Mouse (Mus musculus) heart, embryonic 10.5 days (tissue): ENCODE results near the gene 2310030G06Rik. TPM values are rescaled to one million over a fixed set of nuclear protein-coding genes. Genes with fewer than 3 reads are reported as not detected.

ENCODE experiments used
- DNase-seq: peaks from one replicate; pipeline ENCODE4 v3.0.0-alpha.2; 2017; ENCODE audit warnings: low spot score
- H3K27ac ChIP-seq: fragments of 300-500 bp; sonication (generic); 2 replicates; pipeline ENCODE4 v1.5.1; 2016; ENCODE audit warnings: mild to moderate bottlenecking
- H3K27me3 ChIP-seq: fragments of 300-500 bp; sonication (generic); 2 replicates; pipeline ENCODE4 v1.6.1; 2016; ENCODE audit warnings: mild to moderate bottlenecking; ENCODE audit not compliant: poor library complexity, insufficient read depth, severe bottlenecking
- H3K36me3 ChIP-seq: fragments of 300-500 bp; sonication (generic); 2 replicates; pipeline ENCODE4 v1.6.1; 2016; ENCODE audit warnings: mild to moderate bottlenecking, moderate library complexity
- H3K4me1 ChIP-seq: fragments of 300-500 bp; sonication (generic); 2 replicates; pipeline ENCODE4 v1.6.1; 2016; ENCODE audit warnings: mild to moderate bottlenecking
- H3K4me3 ChIP-seq: fragments of 300-500 bp; sonication (generic); 2 replicates; pipeline ENCODE4 v1.5.1; 2016; ENCODE audit warnings: mild to moderate bottlenecking, moderate library complexity
- H3K9me3 ChIP-seq: fragments of 300-500 bp; sonication (generic); 2 replicates; pipeline ENCODE4 v1.6.1; 2016; ENCODE audit warnings: mild to moderate bottlenecking, moderate library complexity
- WGBS: fragments of 180-500 bp; shearing (Covaris S2); methylation state at CpG from one replicate; pipeline ENCODE4 v1.1.7; 2016; 5-methylcytosine and 5-hydroxymethylcytosine counted together
- polyA plus RNA-seq: library from polyadenylated mRNA; unstranded; fragments of >200 nt; fragmentation: Nextera tagmentation; extraction: Ambion mirVana; gene quantifications from 2 replicates; pipeline ENCODE4 v1.2.1, GENCODE M21; 2016

The 2310030G06Rik gene
- polyA plus RNA-seq, 1 experiment from 2014 or later, result 8.4 TPM

DNA sequence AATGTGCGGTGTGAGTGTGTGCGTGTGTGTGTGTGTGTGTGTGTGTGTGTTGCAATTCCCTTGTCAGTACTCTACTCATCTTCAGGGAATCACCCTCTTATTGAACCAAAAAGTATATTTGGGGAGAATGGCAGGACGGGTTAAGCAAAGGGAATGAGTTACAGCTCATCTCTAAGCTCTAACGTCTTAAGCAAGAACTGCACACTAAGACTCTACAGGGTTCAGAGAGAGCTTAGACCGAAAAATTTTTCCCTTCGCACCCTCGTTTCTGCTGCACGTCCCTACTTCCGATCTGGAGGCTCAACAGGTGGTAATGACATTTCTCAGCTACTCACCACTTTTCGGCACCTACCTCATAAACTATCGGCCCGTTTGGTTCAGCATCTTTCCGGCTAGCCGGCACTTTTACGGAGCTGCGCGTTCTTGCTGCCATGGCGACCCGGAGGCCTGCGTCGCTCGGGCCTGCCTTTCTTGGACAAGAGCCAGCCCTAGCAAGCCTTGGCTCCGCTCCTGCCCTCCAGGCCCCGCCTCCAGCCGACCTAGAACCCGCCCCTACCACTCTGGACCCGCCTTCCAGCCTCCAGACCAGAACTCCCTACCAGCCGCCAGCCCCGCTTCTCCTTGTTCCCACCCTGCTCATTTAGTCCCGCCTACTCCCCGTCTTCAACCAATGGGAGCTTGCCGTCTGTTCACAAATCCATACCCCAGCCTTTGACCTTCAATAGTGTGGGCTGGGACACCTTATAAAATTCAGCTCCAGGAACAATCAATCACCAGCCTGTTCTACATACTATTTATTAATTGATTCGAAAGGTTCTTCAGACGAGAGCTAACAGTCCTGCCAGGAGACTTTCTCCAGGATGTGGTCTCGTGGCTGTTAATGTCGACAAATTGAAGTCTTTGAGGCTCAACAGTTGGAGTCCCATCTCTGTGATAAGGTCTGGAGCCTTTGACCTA lies 7.1 kb downstream of the 2310030G06Rik start, which contains the start of gene Dixdc1:
Gene Dixdc1, minus strand, starts transcription at position 604 of the 957 bp plus-strand sequence.
- peaks cover 17% of the 10 kb centered on the region for H3K4me1 ChIP-seq
- H3K27ac ChIP-seq, result peak within 1 kb of the TSS; percentile 72; the same call in 1 of the 2 replicates
- peak; percentile 99 for DNase-seq
- 11% methylated on average over 36 of the region's 36 CpGs for WGBS
- H3K27me3 ChIP-seq, result no peaks in the 10 kb centered on the region
- no peaks in the 10 kb centered on the region for H3K9me3 ChIP-seq
- H3K4me3 ChIP-seq, result peak within 1 kb of the TSS; percentile 57
- 0 out of 2 replicates have a peak, but pooled peaks cover 3% of the 10 kb centered on the region for H3K36me3 ChIP-seq

DNA sequence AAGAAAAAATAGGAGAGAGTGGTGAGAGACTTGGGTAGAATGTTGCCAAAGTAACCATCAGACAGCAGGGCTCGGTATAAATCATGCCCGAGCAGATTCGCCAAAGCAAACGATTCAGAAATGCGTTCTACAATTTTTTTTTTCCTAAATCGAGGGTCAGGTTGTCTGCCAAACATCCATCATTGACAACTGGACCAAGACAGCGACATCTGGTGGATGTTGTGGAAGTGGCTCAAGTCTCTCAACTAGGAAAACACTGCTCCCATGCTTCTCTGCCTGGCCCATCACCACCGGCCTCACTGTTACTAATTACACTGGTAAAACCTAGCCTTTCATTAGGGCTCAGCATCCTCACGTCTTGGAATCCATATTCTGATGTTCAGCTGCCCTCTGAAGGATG lies 11.3 kb downstream of the 2310030G06Rik start:
- no peak overlapping the region for H3K27ac ChIP-seq
- peaks cover 24% of the 10 kb centered on the region for H3K4me1 ChIP-seq
- no peaks in the 10 kb centered on the region for H3K36me3 ChIP-seq
- H3K4me3 ChIP-seq, result no peak overlapping the region
- no peak for DNase-seq
- H3K27me3 ChIP-seq, result no peaks in the 10 kb centered on the region
- no peaks in the 10 kb centered on the region for H3K9me3 ChIP-seq
- 10% methylated on average over 9 of the region's 9 CpGs for WGBS

DNA sequence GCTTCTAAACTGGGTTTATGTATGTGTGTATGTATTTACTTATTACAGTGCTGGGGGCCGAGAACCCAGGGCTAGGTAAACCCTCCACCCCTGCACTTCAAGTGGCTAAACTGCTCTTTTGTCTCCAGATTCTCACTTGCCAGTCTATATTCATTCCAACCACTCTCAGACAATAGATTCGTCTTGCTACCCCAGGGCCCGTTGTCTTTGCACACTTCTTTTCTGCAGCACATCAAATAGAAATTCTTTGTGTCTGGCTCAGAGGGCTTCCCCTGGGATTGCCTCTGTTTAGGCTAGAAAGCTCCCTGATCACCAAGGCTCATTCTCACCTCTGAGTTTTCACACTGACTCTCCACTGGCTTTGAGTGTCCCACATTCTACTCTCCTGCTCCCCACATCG lies 13.8 kb downstream of the 2310030G06Rik start:
- no peaks in the 10 kb centered on the region for H3K9me3 ChIP-seq
- H3K4me3 ChIP-seq, result no peak overlapping the region
- H3K27ac ChIP-seq, result no peak overlapping the region
- no peaks in the 10 kb centered on the region for H3K36me3 ChIP-seq
- H3K4me1 ChIP-seq, result peaks cover 27% of the 10 kb centered on the region
- DNase-seq, result no peak
- no peaks in the 10 kb centered on the region for H3K27me3 ChIP-seq
- WGBS, result 36% methylated on average over 4 of the region's 4 CpGs

DNA sequence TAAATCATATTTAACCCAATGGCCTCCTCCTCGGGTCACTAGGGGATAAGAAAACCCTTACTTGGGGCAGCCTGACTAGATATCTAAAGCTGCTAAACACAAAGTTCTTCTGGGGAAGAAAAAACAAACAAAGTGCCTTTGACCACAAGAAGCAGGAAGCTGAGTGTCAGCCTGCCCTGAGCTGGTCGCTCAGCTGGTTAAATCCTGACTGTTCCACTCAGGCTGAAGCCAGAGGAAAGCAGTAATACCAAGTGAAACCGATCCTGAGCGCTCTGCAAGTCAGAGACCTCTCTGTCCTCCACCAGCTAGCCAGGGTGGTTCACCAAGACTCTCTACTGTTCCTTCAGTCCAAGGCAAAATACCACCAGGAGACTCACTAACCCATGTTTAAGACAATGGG lies 16.7 kb downstream of the 2310030G06Rik start:
- peaks cover 51% of the 10 kb centered on the region for H3K4me1 ChIP-seq

DNA sequence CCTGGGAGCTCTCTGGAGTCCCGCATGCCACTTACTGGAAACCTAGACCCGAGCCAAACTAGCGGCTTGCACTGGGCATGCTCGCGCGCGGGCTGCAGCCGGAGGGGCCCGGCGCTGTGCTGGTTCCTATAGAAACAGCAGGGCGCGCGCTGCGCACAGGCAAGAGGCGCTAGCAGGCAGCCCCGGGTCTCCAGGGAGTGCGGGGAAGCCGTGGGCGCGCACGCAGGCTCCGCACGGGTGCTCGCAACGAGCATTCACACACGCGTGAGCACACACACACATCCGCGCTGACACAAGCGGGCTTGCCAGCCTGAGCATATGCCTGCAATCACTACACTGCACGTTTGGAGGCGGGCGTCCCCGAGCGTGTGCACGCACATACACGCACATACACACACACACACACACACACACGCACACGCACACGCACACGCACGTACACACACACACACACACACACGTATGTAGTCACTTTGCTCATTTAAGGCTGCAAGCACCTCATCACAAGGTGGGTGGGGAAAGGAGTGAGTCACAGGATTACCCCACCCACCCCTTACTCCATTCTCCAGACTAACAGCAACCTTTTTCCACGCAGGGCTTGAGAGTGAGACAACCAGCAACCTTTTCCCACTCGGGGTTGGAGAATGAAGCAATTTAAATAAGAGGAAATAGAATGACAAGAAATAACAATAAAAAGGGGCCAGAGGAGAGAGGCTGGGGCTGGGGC lies 18.2 kb downstream of the 2310030G06Rik start:
- Histone ChIP-seq H3K36me3 (no peaks in the 10 kb centered on the region), H3K4me1 (peaks cover 61% of the 10 kb centered on the region), H3K27ac (peak overlapping the region; percentile 89), H3K4me3 (peak overlapping the region; percentile 75), H3K27me3 (no peaks in the 10 kb centered on the region), H3K9me3 (no peaks in the 10 kb centered on the region)
- DNase-seq, result peak; percentile 91
- WGBS, result under 1% methylated on average over 45 of the region's 45 CpGs

More for the DNA sequence above, 16.7 kb downstream of the 2310030G06Rik start:
- H3K27ac ChIP-seq, result no peak overlapping the region
- WGBS, result 35% methylated on average over 4 of the region's 4 CpGs
- H3K4me3 ChIP-seq, result no peak overlapping the region
- DNase-seq, result no peak
- H3K27me3 ChIP-seq, result no peaks in the 10 kb centered on the region
- H3K9me3 ChIP-seq, result no peaks in the 10 kb centered on the region
- H3K36me3 ChIP-seq, result no peaks in the 10 kb centered on the region

DNA sequence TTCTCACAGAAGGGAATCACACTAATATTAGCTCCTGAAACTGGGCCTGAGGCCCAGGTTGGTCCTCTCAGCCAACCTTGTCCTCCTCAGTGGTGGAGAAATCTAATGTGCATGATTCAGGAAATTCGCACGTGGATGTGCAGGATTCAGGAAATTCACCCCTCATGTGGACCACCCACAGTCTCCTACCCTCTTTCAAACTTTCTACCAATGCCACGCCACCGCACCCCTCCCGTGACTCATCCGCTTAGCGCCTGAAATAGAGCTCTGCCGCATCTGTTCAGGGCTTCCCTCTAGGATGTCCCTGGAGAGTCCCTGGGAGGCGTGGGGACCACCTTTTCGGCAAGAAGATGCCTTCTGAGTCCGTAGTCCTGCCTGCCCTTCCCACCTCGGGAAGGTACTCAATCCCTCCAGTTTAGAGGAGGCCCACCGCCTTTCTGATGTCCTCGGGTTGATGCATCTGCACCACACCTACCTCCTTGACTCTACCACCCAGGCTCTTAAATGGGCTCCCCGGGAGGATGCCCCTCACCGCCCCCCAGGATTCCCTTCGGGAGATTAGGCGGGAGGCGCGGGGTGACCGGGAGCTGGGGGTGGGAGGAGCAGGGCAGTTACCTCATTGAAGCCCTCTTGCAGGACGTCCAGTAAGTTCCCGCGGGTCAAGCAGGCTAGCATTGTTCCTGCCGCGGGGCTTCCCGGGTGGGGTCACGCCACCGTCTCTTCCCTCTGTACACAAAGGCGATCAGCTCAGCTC lies 19.0 kb downstream of the 2310030G06Rik start:
- no peak for DNase-seq
- WGBS, result 6% methylated on average over 30 of the region's 30 CpGs
- peaks cover 59% of the 10 kb centered on the region for H3K4me1 ChIP-seq

DNA sequence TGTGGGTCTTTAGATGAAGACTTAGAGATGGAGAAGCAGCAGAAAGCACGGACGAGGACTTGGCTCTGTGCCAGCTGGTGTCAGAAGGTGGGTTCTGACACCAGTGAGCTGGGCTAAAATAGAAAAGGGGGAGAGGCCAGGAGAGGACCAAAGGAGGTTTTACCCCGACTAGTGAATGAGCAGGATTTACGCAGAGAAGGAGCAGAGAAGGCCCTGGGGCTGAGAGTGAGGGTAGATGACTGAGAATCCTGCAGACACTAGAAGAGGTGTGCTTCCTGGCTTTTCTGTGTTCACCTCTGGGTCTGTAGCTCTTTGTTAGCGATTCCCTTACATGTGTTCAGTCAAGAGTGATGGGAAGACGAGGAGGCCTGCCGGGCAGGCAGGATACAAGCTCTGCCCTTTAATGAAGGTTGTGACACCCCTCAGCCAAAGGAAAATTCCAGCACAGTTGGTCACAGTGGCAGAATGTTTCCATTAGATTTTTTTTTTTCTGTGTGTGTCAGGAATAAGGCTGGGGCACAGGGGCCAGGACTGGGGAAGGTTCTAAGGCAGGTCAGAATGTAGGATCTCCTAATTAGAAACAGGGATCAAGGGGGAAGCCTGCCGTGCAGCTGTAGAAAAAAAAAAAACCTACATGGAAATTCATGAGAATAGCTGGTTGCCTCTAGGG lies 20.3 kb downstream of the 2310030G06Rik start:
- Histone ChIP-seq H3K27me3 (no peaks in the 10 kb centered on the region), H3K9me3 (no peaks in the 10 kb centered on the region), H3K27ac (peak overlapping the region; percentile 89), H3K4me3 (peak overlapping the region; percentile 0; the same call in 1 of the 2 replicates), H3K4me1 (peaks cover 62% of the 10 kb centered on the region), H3K36me3 (no peaks in the 10 kb centered on the region)
- DNase-seq, result no peak
- 49% methylated on average over 8 of the region's 8 CpGs for WGBS

More for the DNA sequence above, 19.0 kb downstream of the 2310030G06Rik start:
- Histone ChIP-seq H3K27me3 (no peaks in the 10 kb centered on the region), H3K36me3 (no peaks in the 10 kb centered on the region), H3K9me3 (no peaks in the 10 kb centered on the region), H3K4me3 (peak overlapping the region; percentile 75), H3K27ac (peak overlapping the region; percentile 89)

DNA sequence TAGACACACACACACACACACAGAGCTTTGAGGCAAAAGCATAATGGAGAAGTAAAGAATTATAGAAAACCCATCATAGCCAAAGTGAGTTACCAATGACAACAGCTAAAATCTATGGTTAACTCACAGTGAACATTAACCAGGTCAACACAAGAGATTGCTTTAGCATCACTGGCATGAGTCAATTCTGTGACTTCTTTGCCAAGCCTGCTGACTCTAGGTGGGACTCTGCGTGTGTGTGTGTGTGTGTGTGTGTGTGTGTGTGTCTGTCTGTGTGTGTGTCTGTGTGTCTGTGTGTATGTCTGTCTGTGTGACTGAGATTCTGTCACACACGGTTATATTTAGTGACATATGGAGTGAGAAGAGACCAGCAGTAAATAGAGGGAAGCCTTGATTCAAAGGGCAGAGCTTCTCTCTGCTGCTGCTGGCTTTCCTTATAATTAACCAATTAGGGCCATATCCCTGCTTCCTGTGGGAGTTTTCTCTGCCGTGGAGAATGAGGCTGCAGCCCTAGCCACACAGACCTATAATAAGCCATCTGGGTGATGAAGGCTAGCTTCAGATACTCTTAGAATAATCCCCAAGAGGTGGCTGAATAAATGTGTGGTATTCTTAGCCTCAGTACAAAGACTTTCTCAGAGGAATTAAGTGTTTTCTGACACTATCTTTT lies 21.5 kb downstream of the 2310030G06Rik start:
- H3K36me3 ChIP-seq, result no peaks in the 10 kb centered on the region
- no peak overlapping the region for H3K4me3 ChIP-seq
- H3K4me1 ChIP-seq, result peaks cover 58% of the 10 kb centered on the region
- no peaks in the 10 kb centered on the region for H3K27me3 ChIP-seq
- H3K27ac ChIP-seq, result peak overlapping the region; percentile 44; the same call in 1 of the 2 replicates
- WGBS, result 55% methylated on average over 3 of the region's 3 CpGs
- no peak for DNase-seq
- H3K9me3 ChIP-seq, result no peaks in the 10 kb centered on the region

DNA sequence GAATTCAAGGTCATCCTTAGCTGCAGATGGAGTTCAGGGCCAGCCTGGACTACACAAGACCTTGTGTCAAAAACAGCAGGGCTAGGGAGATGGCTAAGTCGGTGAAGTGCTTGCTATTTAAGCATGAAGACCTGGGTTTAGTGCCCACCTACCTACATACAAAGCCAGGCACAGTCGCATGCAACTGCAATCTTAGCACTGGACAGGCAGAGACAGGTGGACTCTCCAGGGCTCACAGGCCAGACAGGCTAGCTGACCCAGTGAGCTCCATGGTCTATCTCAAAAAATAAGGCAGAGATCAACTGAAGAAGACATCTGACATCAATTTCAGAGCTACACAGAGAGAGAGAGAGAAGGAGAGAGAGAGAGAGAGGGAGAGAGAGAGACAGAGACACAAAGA lies 22.2 kb downstream of the 2310030G06Rik start:
- WGBS, result 83% methylated on average over 2 of the region's 2 CpGs

DNA sequence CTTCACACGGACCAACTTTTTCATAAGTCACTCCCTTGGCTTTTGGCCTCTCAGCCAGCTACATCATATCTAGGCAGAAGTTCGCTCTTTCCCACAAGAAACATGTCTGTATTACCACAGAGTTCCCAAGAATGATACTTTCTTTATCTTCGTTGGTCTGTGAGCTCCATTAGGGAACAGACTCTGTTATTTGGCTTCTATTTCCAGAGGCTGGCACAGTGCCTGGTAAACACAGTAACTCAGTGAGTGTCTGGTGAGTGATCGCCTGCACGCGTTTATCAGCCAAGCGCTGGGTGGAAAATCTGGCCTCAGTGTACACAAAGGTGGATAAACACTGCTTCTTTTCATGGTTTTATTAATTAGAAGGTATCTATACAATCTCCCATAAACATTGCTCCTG lies 22.9 kb downstream of the 2310030G06Rik start:
- Histone ChIP-seq H3K36me3 (no peaks in the 10 kb centered on the region), H3K27me3 (no peaks in the 10 kb centered on the region), H3K27ac (peak overlapping the region; percentile 44; the same call in 1 of the 2 replicates), H3K4me1 (peaks cover 56% of the 10 kb centered on the region), H3K9me3 (no peaks in the 10 kb centered on the region), H3K4me3 (no peak overlapping the region)
- DNase-seq, result no peak
- WGBS, result 50% methylated on average over 7 of the region's 7 CpGs

More for the DNA sequence above, 22.2 kb downstream of the 2310030G06Rik start:
- Histone ChIP-seq H3K4me1 (peaks cover 57% of the 10 kb centered on the region), H3K4me3 (no peak overlapping the region), H3K9me3 (no peaks in the 10 kb centered on the region), H3K27me3 (no peaks in the 10 kb centered on the region), H3K36me3 (no peaks in the 10 kb centered on the region), H3K27ac (peak overlapping the region; percentile 44; the same call in 1 of the 2 replicates)
- no peak for DNase-seq

DNA sequence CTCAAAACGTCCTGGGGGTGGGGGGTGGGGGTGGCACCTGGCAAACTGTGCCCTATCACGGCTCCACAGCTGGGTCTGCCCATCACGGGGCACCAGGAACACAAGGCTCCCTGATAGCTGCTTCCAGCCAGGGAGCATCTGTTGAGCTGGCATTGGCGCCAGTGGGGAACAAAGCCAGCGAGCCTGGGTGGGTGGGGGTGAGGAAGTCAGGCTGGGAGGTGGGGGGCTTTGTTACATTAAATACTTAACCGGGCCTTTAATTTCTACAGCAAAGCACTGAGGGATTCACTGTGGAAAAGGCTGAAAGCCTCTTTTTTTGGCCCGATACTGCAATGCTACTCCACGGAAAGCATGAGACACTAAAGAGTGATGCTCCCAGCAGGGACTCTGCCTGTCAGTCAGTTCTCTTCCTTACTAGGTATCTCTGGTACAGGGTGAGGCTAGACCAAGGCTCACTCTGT lies 23.9 kb downstream of the 2310030G06Rik start:
- Histone ChIP-seq H3K36me3 (no peaks in the 10 kb centered on the region), H3K4me3 (no peak overlapping the region), H3K4me1 (peaks cover 46% of the 10 kb centered on the region), H3K27me3 (no peaks in the 10 kb centered on the region), H3K9me3 (no peaks in the 10 kb centered on the region), H3K27ac (no peak overlapping the region)
- WGBS, result 32% methylated on average over 8 of the region's 8 CpGs
- DNase-seq, result no peak
